In genomic region chr7:19738771-19739170, GRCm38 (mm10) we compare ENCODE assay signal across 19 mouse cellular contexts. TPM values are rescaled to one million over a fixed set of nuclear protein-coding genes. Genes with fewer than 3 reads are reported as not detected.
A peak's percentile ranks its signal among the peaks of the same experiment; 100 is the strongest.
DNase-seq lines count a peak whose midpoint lies in the region; ATAC-seq and TF ChIP-seq lines count a peak whose summit lies in the region.
"Had no signal": no experiment of that assay in that cellular context is flagged by ENCODE, and none has a peak within 500 bp of the region (broad histone marks: within the 10 kb centered on the region; RNA-seq: fewer than 3 reads in every experiment).

No protein-coding gene starts in this region.

- H3K9ac ChIP-seq in forebrain, postnatal 0 days = no peak overlapping the region
- no peak overlapping the region for H3K9ac ChIP-seq in forebrain, embryonic 16.5 days (replicated peaks; ENCODE audit: low read depth, low read length)
- no peak overlapping the region for H3K9ac ChIP-seq in liver, adult 2 months (ENCODE audit: low read depth, low read length)
- no peak overlapping the region for H3K9ac ChIP-seq in liver, embryonic 11.5 days (ENCODE audit: low read depth, low read length)
- H3K9ac ChIP-seq: embryonic facial prominence, embryonic 13.5 days; heart, embryonic 12.5 days; liver, embryonic 15.5 days; neural tube, embryonic 13.5 days had no signal

- peaks cover 3% of the 10 kb centered on the region; the same call in 1 of the 2 replicates for H3K79me2 ChIP-seq in liver, adult 2 months (ENCODE audit: control insufficient read depth, insufficient read depth, low read length)

- no peak for TF ChIP-seq POLR2A in liver, adult 2 months (IDR thresholded peaks at IDR 0.05; ENCODE audit: extremely low read depth, insufficient read depth, low read length)
- no peak for TF ChIP-seq POLR2A in testis, adult 2 months (IDR thresholded peaks at IDR 0.05; ENCODE audit: control insufficient read depth, low read depth, low read length)

- ATAC-seq in forebrain, postnatal 0 days = no peak
- ATAC-seq in forebrain, embryonic 16.5 days = no peak
- ATAC-seq in liver, embryonic 11.5 days (replicated peaks; ENCODE audit: low FRiP score) = no peak
- ATAC-seq: inflammation-experienced regulatory T-cells, adult 6 months had no signal

- H3K27me3 ChIP-seq in forebrain, postnatal 0 days (ENCODE audit: insufficient read depth, low read length) = no peaks in the 10 kb centered on the region
- H3K27me3 ChIP-seq in forebrain, embryonic 16.5 days (replicated peaks; ENCODE audit: control insufficient read depth, insufficient read depth, low read length) = no peaks in the 10 kb centered on the region
- H3K27me3 ChIP-seq in liver, adult 2 months (ENCODE audit: control insufficient read depth, insufficient read depth, low read length) = no peaks in the 10 kb centered on the region
- no peaks in the 10 kb centered on the region for H3K27me3 ChIP-seq in liver, embryonic 11.5 days (replicated peaks; ENCODE audit: control insufficient read depth, insufficient read depth, low read length)
- H3K27me3 ChIP-seq in testis, adult 2 months (ENCODE audit: control insufficient read depth, insufficient read depth, low read length) = no peaks in the 10 kb centered on the region
- H3K27me3 ChIP-seq: embryonic facial prominence, embryonic 13.5 days; heart, embryonic 12.5 days; liver, embryonic 15.5 days; neural tube, embryonic 13.5 days had no signal

- DNase-seq in forebrain, postnatal 0 days = no peak
- no peak for DNase-seq in liver, adult 2 months (ENCODE audit: extremely low read depth, low read depth, low spot score)
- no peak for DNase-seq in liver, embryonic 11.5 days (ENCODE audit: low spot score)
- no peak for DNase-seq in testis, postnatal 10 days (ENCODE audit: low spot score)
- no peak for DNase-seq in neural tube, embryonic 10.5 days (ENCODE audit: extremely low spot score, low spot score)
- no peak for DNase-seq in cerebellum, postnatal 4 days (ENCODE audit: low spot score in 2 of 2)
- DNase-seq: cerebellum, adult 18-20 months; gastrocnemius, postnatal 36 days; kidney, postnatal 14 days; thymus, postnatal 36 days had no signal

- no peak overlapping the region for H3K27ac ChIP-seq in forebrain, postnatal 0 days (ENCODE audit: low read depth, low read length)
- H3K27ac ChIP-seq in forebrain, embryonic 16.5 days (ENCODE audit: low read length) = no peak overlapping the region
- H3K27ac ChIP-seq in liver, adult 2 months (replicated peaks; ENCODE audit: insufficient read depth, low read depth, low read length) = no peak overlapping the region
- H3K27ac ChIP-seq in liver, embryonic 11.5 days (ENCODE audit: low read depth, low read length) = no peak overlapping the region
- no peak overlapping the region for H3K27ac ChIP-seq in testis, adult 2 months (ENCODE audit: control insufficient read depth, insufficient read depth, low read depth, low read length)
- H3K27ac ChIP-seq: embryonic facial prominence, embryonic 13.5 days; liver, embryonic 15.5 days; neural tube, embryonic 13.5 days had no signal

- peaks cover 40% of the 10 kb centered on the region for H3K36me3 ChIP-seq in forebrain, postnatal 0 days (ENCODE audit: insufficient read depth)
- H3K36me3 ChIP-seq in forebrain, embryonic 16.5 days (ENCODE audit: control insufficient read depth, insufficient read depth) = peaks cover 7% of the 10 kb centered on the region; the same call in 1 of the 2 replicates
- peaks cover 12% of the 10 kb centered on the region for H3K36me3 ChIP-seq in liver, adult 2 months (ENCODE audit: control insufficient read depth, insufficient read depth, low read length)
- H3K36me3 ChIP-seq in liver, embryonic 11.5 days (ENCODE audit: control insufficient read depth, insufficient read depth, low read length) = peaks cover 20% of the 10 kb centered on the region; the same call in 1 of the 2 replicates
- no peaks in the 10 kb centered on the region for H3K36me3 ChIP-seq in testis, adult 2 months (ENCODE audit: control insufficient read depth, insufficient read depth, low read length)

- WGBS in forebrain, postnatal 0 days = 87% methylated on average over 3 of the region's 3 CpGs
- WGBS in forebrain, embryonic 16.5 days = 89% methylated on average over 3 of the region's 3 CpGs
- WGBS in liver, adult 2 months = 96% methylated on average over 3 of the region's 3 CpGs
- 81% methylated on average over 3 of the region's 3 CpGs for WGBS in liver, embryonic 11.5 days

- H3K9me3 ChIP-seq in forebrain, postnatal 0 days (ENCODE audit: low read length) = no peaks in the 10 kb centered on the region
- H3K9me3 ChIP-seq in forebrain, embryonic 16.5 days (ENCODE audit: control insufficient read depth, low read length) = no peaks in the 10 kb centered on the region
- no peaks in the 10 kb centered on the region for H3K9me3 ChIP-seq in liver, embryonic 11.5 days (ENCODE audit: control insufficient read depth, low read length)
- H3K9me3 ChIP-seq: embryonic facial prominence, embryonic 13.5 days; heart, embryonic 12.5 days; liver, embryonic 15.5 days; neural tube, embryonic 13.5 days had no signal

- no peaks in the 10 kb centered on the region for H3K4me1 ChIP-seq in forebrain, postnatal 0 days (ENCODE audit: insufficient read depth)
- no peaks in the 10 kb centered on the region for H3K4me1 ChIP-seq in forebrain, embryonic 16.5 days (replicated peaks; ENCODE audit: control insufficient read depth, insufficient read depth, low read length)
- no peaks in the 10 kb centered on the region for H3K4me1 ChIP-seq in liver, adult 2 months (ENCODE audit: control insufficient read depth, insufficient read depth, low read length)
- peaks cover 39% of the 10 kb centered on the region for H3K4me1 ChIP-seq in liver, embryonic 11.5 days (replicated peaks; ENCODE audit: control insufficient read depth, insufficient read depth, low read length)
- peaks cover 6% of the 10 kb centered on the region for H3K4me1 ChIP-seq in testis, adult 2 months (ENCODE audit: control insufficient read depth, insufficient read depth, low read length)

- peak; percentile 44 for TF ChIP-seq CTCF in forebrain, postnatal 0 days (IDR thresholded peaks at IDR 0.05; ENCODE audit: low read depth)
- peak; percentile 28; the same call in 1 of the 2 replicates for TF ChIP-seq CTCF in liver, adult 2 months (IDR thresholded peaks at IDR 0.05; ENCODE audit: low read depth, low read length)
- TF ChIP-seq CTCF in testis, adult 2 months (IDR thresholded peaks at IDR 0.05; ENCODE audit: control insufficient read depth, insufficient read depth, insufficient replicate concordance, low read depth, low read length) = 0 out of 2 replicates have a peak, but pooled peaks have one; percentile 9

- no peak overlapping the region for H3K4me2 ChIP-seq in forebrain, postnatal 0 days (ENCODE audit: low read depth)
- no peak overlapping the region for H3K4me2 ChIP-seq in forebrain, embryonic 16.5 days (ENCODE audit: low read length)
- no peak overlapping the region for H3K4me2 ChIP-seq in liver, embryonic 11.5 days
- H3K4me2 ChIP-seq: embryonic facial prominence, embryonic 13.5 days; heart, embryonic 12.5 days; liver, embryonic 15.5 days; neural tube, embryonic 13.5 days had no signal

- H3K4me3 ChIP-seq in forebrain, postnatal 0 days (ENCODE audit: low read depth, low read length) = no peak overlapping the region
- no peak overlapping the region for H3K4me3 ChIP-seq in forebrain, embryonic 16.5 days (replicated peaks; ENCODE audit: low read length)
- H3K4me3 ChIP-seq in liver, adult 2 months (ENCODE audit: insufficient read depth, low read depth, low read length) = no peak overlapping the region
- no peak overlapping the region for H3K4me3 ChIP-seq in liver, embryonic 11.5 days (ENCODE audit: low read depth, low read length)
- H3K4me3 ChIP-seq in testis, adult 2 months (ENCODE audit: control insufficient read depth, low read depth, low read length) = no peak overlapping the region
- H3K4me3 ChIP-seq: embryonic facial prominence, embryonic 13.5 days; heart, embryonic 12.5 days; liver, embryonic 15.5 days; megakaryocyte, embryonic 14.5 days; neural tube, embryonic 13.5 days had no signal

RNA-seq across cellular contexts. Expression of gene Nectin2, which starts 11.5 kb away (rescaled TPM):
- total RNA-seq in forebrain, postnatal 0 days (2014; rRNA removed) = 44.2 and 44.7 TPM in 2 replicates
- polyA plus RNA-seq in forebrain, postnatal 0 days (2015; fragmentation: Nextera tagmentation; extraction: Ambion mirVana) = 47.2 and 48.7 TPM in 2 replicates
- 42.3 and 48.4 TPM in 2 replicates for polyA plus RNA-seq in forebrain, embryonic 16.5 days (2015; fragmentation: Nextera tagmentation; extraction: Ambion mirVana)
- total RNA-seq in liver, adult 2 months (2014; rRNA removed) = 17.8 and 18.9 TPM in 2 replicates
- 57.4 and 68.7 TPM in 2 replicates for polyA plus RNA-seq in liver, adult 2 months (2012; rRNA removed)
- polyA plus RNA-seq in liver, embryonic 11.5 days (2014; fragmentation: Nextera tagmentation; extraction: Ambion mirVana) = 55.9 and 58.4 TPM in 2 replicates
- polyA plus RNA-seq in testis, adult 2 months (2012; rRNA removed) = 69.1 and 71.8 TPM in 2 replicates

RNA-seq across cellular contexts. Expression of gene Tomm40, which starts 23.5 kb away (rescaled TPM):
- total RNA-seq in forebrain, postnatal 0 days (2014; rRNA removed) = 98.9 and 113 TPM in 2 replicates
- polyA plus RNA-seq in forebrain, postnatal 0 days (2015; fragmentation: Nextera tagmentation; extraction: Ambion mirVana) = 146 and 147 TPM in 2 replicates
- polyA plus RNA-seq in forebrain, embryonic 16.5 days (2015; fragmentation: Nextera tagmentation; extraction: Ambion mirVana) = 109 TPM in 2 replicates
- total RNA-seq in liver, adult 2 months (2014; rRNA removed) = 22.3 and 26.9 TPM in 2 replicates
- 48.7 and 56.2 TPM in 2 replicates for polyA plus RNA-seq in liver, adult 2 months (2012; rRNA removed)
- polyA plus RNA-seq in liver, embryonic 11.5 days (2014; fragmentation: Nextera tagmentation; extraction: Ambion mirVana) = 259 and 264 TPM in 2 replicates
- polyA plus RNA-seq in testis, adult 2 months (2012; rRNA removed) = 36.8 and 38.3 TPM in 2 replicates

RNA-seq across cellular contexts. Expression of gene Bcam, which starts 32.0 kb away (rescaled TPM):
- total RNA-seq in forebrain, postnatal 0 days (2014; rRNA removed) = 12.2 and 19.5 TPM in 2 replicates
- polyA plus RNA-seq in forebrain, postnatal 0 days (2015; fragmentation: Nextera tagmentation; extraction: Ambion mirVana) = 10.9 and 12.7 TPM in 2 replicates
- 7.9 and 8.8 TPM in 2 replicates for polyA plus RNA-seq in forebrain, embryonic 16.5 days (2015; fragmentation: Nextera tagmentation; extraction: Ambion mirVana)
- total RNA-seq in liver, adult 2 months (2014; rRNA removed) = 2.3 and 2.5 TPM in 2 replicates
- polyA plus RNA-seq in liver, adult 2 months (2012; rRNA removed) = 4.8 and 5.4 TPM in 2 replicates
- 17.5 and 21.8 TPM in 2 replicates for polyA plus RNA-seq in liver, embryonic 11.5 days (2014; fragmentation: Nextera tagmentation; extraction: Ambion mirVana)
- polyA plus RNA-seq in testis, adult 2 months (2012; rRNA removed) = 4.5 and 7.5 TPM in 2 replicates

RNA-seq across cellular contexts. Expression of gene Apoe, which starts 39.8 kb away (rescaled TPM):
- 1,116 and 1,436 TPM in 2 replicates for total RNA-seq in forebrain, postnatal 0 days (2014; rRNA removed)
- polyA plus RNA-seq in forebrain, postnatal 0 days (2015; fragmentation: Nextera tagmentation; extraction: Ambion mirVana) = 1,283 and 1,495 TPM in 2 replicates
- polyA plus RNA-seq in forebrain, embryonic 16.5 days (2015; fragmentation: Nextera tagmentation; extraction: Ambion mirVana) = 269 and 326 TPM in 2 replicates
- 23,407 and 25,019 TPM in 2 replicates for total RNA-seq in liver, adult 2 months (2014; rRNA removed)
- 39,394 and 43,401 TPM in 2 replicates for polyA plus RNA-seq in liver, adult 2 months (2012; rRNA removed)
- 1,439 and 1,470 TPM in 2 replicates for polyA plus RNA-seq in liver, embryonic 11.5 days (2014; fragmentation: Nextera tagmentation; extraction: Ambion mirVana)
- polyA plus RNA-seq in testis, adult 2 months (2012; rRNA removed) = 122 and 180 TPM in 2 replicates

RNA-seq across cellular contexts. Expression of gene Apoc1, which starts 46.3 kb away (rescaled TPM):
- 2.1 and 5.3 TPM in 2 replicates for total RNA-seq in forebrain, postnatal 0 days (2014; rRNA removed)
- 3.0 and 5.5 TPM in 2 replicates for polyA plus RNA-seq in forebrain, postnatal 0 days (2015; fragmentation: Nextera tagmentation; extraction: Ambion mirVana)
- 0.58 and 1.8 TPM in 2 replicates for polyA plus RNA-seq in forebrain, embryonic 16.5 days (2015; fragmentation: Nextera tagmentation; extraction: Ambion mirVana)
- 7,017 and 7,765 TPM in 2 replicates for total RNA-seq in liver, adult 2 months (2014; rRNA removed)
- 5,801 and 8,240 TPM in 2 replicates for polyA plus RNA-seq in liver, adult 2 months (2012; rRNA removed)
- polyA plus RNA-seq in liver, embryonic 11.5 days (2014; fragmentation: Nextera tagmentation; extraction: Ambion mirVana) = 173 and 199 TPM in 2 replicates
- polyA plus RNA-seq in testis, adult 2 months (2012; rRNA removed) = 17.3 and 21.1 TPM in 2 replicates
- total RNA-seq: hematopoietic stem cell, adult 5-6 weeks had no signal
